Mouse (Mus musculus) spleen, postnatal 14 days (tissue): Measurements from ENCODE around the gene Mettl26.
A peak's percentile ranks its signal among the peaks of the same experiment; 100 is the strongest.

ENCODE experiments used
- DNase-seq, 2 experiments: peaks; one replicate each; pipeline ENCODE4 v3.0.0; 2021 to 2022; ENCODE audit warnings: low spot score in 2 of 2

Gene Mettl26

GRCm38 (mm10) chr17:25883824-25884223 is 8.9 kb downstream of the Mettl26 start:
- DNase-seq = no peak

DNA sequence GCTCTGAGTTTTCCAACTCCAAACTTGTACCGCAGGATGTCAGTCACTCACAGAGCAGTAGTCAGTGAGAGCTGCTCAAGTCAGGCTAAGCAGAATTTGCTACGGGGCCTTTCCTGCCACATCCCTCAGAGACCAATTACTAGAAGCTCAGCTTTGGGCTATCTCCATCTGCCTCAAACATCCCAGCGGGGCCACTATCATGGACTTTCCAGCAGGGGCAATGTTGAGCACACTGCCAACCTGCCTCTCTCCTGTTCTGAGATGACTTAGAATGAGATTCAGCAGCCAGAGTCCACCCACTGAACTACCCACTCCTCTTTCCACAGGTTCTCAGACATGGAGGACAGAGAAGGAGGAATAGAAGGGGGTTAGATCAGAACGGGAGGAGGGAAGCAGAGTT is 10.8 kb downstream of the Mettl26 start:
- DNase-seq = no peak

DNA sequence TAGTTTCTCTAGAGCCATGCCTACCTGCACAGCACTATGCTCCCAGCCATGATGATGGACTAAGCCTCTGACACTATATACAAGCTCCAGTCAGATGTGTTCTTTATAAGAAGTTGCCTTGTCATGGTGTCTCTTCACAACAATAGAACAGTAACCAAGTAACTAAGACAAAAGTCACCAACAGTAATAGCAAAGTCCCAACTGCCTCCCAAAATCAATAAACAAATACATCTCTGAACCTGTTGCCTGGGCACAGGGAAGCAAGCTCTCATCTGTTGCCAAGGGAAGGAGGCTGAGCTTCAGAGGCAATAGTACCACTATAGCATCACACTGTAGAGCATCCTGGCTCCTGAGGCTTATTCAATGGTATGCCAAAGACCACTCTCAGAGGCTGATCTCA is 11.9 kb downstream of the Mettl26 start:
- DNase-seq = no peak

DNA sequence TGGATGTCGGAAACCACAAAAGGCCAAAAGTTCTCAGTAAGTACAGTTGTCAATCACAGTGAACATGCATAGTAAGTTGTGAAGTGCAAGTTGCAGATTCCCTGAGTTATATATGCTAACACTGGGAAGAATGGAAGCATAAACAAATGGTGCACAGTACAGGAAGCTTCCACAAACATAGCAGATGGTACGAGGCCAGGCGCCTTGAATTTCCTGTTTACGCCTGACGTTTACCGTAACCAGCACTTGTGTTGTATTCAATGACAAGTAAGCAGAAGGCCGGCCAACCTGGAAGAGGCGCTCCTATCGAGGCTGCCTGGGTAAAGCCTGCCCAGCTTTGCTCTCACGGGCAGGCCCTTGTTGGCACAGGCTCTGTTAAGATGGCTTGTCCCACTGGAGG is 12.6 kb downstream of the Mettl26 start:
- DNase-seq = no peak

DNA sequence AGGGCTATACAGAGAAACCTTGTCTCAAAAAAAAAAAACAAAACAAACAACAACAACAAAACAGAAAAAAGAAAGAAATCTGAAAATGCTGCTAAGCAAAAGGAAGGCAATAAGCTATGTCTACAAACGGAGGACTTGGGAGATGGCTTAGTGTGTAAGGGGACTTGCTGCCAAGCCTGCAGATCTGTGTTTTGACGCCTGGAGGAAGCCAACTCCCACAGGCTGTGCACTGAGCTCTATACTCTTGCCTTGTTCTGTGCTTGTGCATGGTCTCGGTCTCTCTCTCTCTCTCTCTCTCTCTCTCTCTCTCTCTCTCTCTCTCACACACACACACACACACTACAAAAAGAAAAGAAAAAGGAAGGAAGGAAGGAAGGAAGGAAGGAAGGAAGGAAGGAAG is 14.0 kb downstream of the Mettl26 start:
- DNase-seq = no peak

DNA sequence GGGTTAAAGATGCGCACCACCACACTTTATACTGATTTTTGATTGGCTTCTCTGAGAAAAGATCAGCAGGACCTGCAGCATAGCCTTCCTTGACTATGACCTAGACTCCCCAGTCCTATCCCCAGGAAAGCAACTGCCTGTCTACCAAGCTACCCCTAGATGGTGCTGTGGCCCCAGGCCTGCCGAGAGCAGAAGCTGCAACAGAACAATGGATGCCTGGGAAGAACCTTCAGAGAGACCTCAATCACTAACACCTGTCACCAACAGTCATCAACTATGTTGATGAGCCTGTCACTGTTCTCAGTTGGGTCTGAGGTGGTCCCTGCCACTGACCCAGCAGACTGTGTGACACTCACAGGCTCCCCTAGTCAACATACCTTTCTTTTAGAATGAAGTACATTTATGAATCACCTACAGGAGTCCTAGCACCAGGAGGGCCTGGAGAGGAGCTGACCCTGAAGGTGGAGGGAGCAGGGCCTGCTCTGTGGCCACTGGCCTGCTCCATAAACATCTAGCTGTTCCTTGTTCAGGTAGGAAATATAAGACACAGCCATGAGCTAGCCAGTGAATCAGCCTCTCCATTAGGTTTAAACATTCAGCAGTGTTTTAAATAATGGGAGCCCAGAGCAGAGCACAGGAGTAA is 19.2 kb downstream of the Mettl26 start:
- DNase-seq = peak; percentile 51 to 59

GRCm38 (mm10) chr17:25895415-25895814 is 20.5 kb downstream of the Mettl26 start:
- no peak for DNase-seq

GRCm38 (mm10) chr17:25895891-25896290 is 21.0 kb downstream of the Mettl26 start:
- no peak for DNase-seq

- DNase-seq = no peak
Measured at GRCm38 (mm10) chr17:25900193-25900592, 25.3 kb downstream of the Mettl26 start.

- DNase-seq = no peak
Measured at GRCm38 (mm10) chr17:25903061-25903460, 28.2 kb downstream of the Mettl26 start.

DNA sequence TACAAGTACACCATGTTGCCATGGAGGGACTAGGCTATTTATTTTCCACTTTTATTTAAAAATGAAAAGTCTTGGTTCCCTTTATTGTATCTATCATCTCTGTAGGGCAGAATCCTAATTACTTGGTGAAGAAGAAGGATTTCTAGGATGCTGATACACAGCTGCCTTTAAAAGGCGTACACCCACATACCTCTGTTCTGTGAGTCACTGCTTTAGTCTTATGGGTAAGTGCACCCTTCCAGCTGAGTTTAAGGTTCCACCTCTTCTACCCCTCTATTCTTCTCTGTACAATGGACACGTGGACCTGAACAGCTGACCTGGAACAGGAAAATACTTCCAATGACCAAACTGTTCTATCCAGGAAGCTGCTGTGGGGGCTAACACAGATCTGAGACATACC is 32.8 kb downstream of the Mettl26 start:
- no peak for DNase-seq

DNA sequence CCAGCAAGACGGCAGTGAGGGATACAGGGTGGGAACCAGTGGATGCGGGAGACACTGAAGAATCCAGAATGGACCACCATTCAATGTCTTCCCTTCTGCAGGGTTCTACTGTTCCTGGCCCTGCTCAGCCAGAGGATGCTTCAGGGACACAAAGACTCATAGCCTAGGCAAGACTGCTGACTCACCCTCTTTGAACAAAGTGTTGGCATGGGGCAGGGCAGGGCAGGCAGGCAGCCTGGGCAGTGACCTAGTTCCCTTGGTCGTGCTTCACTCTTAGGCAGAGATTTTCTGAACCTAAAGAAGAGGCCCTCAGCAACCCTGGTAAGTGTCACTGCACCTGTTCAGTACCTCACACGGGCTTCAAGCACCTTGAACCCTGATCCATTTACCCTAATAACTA is 36.9 kb downstream of the Mettl26 start:
- no peak for DNase-seq

- no peak for DNase-seq
Measured at GRCm38 (mm10) chr17:25913186-25913876, 38.5 kb downstream of the Mettl26 start.

- no peak for DNase-seq
Measured at GRCm38 (mm10) chr17:25913877-25914275, 39.0 kb downstream of the Mettl26 start.

GRCm38 (mm10) chr17:25914295-25914694 is 39.4 kb downstream of the Mettl26 start:
- no peak for DNase-seq

DNA sequence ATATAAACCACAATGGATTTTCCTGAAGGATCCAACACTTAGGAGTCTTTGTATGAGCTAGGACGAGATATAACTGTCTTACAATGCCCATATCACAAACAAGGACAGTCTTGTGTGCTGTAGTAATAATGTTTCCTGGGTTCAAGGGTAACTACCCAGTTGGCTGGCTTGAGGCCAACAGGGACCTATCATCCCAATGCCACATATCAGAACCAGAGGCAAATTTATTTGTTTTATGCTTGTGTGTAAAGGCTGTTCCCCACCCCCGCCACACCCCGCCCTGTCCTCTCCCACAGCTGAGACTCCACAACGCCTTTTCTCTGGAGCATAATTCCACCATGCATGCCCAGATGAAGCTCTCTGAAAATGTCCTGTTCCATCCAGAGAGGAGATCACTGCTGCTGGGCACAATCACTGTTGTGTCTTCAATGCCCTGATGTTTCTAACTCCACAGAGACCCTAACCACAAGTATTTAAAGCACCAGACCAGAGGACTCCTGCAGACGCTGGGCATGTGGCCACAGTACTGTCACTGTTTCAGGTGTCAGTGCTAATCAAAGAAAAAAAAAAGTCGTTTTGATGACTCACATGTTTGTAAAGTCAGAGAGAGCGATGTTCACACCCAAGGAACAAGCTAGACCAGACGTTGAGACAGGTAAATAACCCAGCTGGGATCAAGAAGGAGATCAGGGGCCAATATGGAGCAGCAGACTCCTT is 42.2 kb downstream of the Mettl26 start:
- DNase-seq = no peak

GRCm38 (mm10) chr17:25918037-25918750 is 43.3 kb downstream of the Mettl26 start:
- DNase-seq = no peak

- peak; percentile 20 to 49 for DNase-seq
Measured at GRCm38 (mm10) chr17:25919144-25919785, 44.4 kb downstream of the Mettl26 start, which contains the start of gene Rab40c. TSS of gene Rab40c (minus strand) at chr17:25919727.

- peak; percentile 100 for DNase-seq
Measured at GRCm38 (mm10) chr17:25919786-25920642, 45.1 kb downstream of the Mettl26 start.

DNA sequence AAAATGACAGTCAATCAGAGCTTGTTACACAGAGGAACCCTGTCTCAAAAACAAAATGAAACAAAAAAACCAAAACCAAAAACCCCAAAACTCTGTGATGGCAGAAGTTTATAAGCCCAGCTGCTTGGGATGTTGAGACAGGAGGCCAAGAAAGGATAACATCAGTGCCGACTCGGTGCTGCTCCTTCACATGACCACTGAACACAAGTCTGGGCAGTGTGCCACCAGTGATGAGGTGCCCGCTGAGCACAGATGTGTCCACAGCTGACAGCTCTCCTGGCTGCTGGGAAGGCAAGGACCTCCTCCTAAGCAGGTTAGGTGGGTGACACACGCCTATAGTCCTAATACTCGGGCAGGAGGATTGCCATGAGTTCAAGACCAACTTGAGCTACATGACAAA is 47.2 kb downstream of the Mettl26 start:
- no peak for DNase-seq

DNA sequence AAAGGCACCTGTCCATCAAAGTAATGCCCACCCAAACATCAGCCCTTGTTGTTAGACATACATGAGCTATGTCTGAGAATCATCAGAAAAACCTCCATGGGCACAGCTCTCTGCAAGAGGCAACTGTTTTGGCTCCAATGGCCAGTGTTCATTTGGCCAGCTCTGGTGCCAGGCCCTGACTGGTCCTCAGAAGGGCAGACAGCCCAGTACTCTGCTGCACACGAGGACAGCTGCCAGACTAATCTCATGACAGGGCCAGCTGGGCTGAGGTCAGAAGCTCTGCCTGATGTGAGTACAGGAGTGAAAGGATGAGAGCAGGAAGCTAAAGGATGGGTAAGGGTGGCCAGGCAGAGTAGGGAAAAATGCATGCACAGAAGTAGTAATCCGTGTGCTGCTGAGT is 50.5 kb downstream of the Mettl26 start:
- DNase-seq = no peak
